Mouse (Mus musculus) thymus, adult 2 months (tissue): Measurements from ENCODE around the gene Man2b2. TPM values are rescaled to one million over a fixed set of nuclear protein-coding genes. Genes with fewer than 3 reads are reported as not detected.

Experiments used
- DNase-seq: peaks from one replicate; pipeline ENCODE4 v3.0.0; 2021
- H3K27ac ChIP-seq: fragments of 200-500 bp; 2 replicates; pipeline ENCODE4 v1.5.1; 2012; ENCODE audit warnings: low read length, control low read depth; ENCODE audit not compliant: control insufficient read depth, insufficient read depth
- H3K27me3 ChIP-seq: fragments of 200-500 bp; 2 replicates; pipeline ENCODE4 v1.6.1; 2012; ENCODE audit warnings: mild to moderate bottlenecking, low read length, moderate library complexity, mixed read lengths; ENCODE audit not compliant: control insufficient read depth, insufficient read depth
- H3K36me3 ChIP-seq: fragments of 200-500 bp; 2 replicates; pipeline ENCODE4 v1.6.1; 2012; ENCODE audit warnings: mild to moderate bottlenecking, low read length, moderate library complexity; ENCODE audit not compliant: control insufficient read depth, insufficient read depth
- H3K4me1 ChIP-seq: fragments of 200-500 bp; replicated peaks from 2 replicates; pipeline ENCODE4 v1.6.1; 2012; ENCODE audit warnings: low read length; ENCODE audit not compliant: control insufficient read depth, insufficient read depth
- H3K4me3 ChIP-seq: fragments of 200-500 bp; 2 replicates; pipeline ENCODE4 v1.5.1; 2012; ENCODE audit warnings: mild to moderate bottlenecking, low read length, control low read depth, moderate library complexity; ENCODE audit not compliant: control insufficient read depth, insufficient read depth
- CTCF ChIP-seq: fragments of 200-500 bp; IDR thresholded peaks from 2 replicates; pipeline ENCODE4 v1.5.1; 2012; ENCODE audit warnings: mild to moderate bottlenecking, control low read depth, low read length, moderate library complexity, borderline replicate concordance; ENCODE audit not compliant: control insufficient read depth, poor library complexity, insufficient read depth; ENCODE audit errors: extremely low read depth
- POLR2A ChIP-seq: fragments of 200-500 bp; IDR thresholded peaks from 2 replicates; pipeline ENCODE4 v1.6.1; 2012; ENCODE audit warnings: mild to moderate bottlenecking, low read length, control low read depth, moderate library complexity; ENCODE audit not compliant: control insufficient read depth, poor library complexity, insufficient read depth; ENCODE audit errors: extremely low read depth
- WGBS: fragments of 180-500 bp; shearing (Covaris S2); methylation state at CpG from one replicate; pipeline ENCODE4 v1.1.7; 2018; 5-methylcytosine and 5-hydroxymethylcytosine counted together
- polyA plus RNA-seq: library from polyadenylated mRNA; depleted of rRNA; stranded (reverse); fragments of >200 nt; gene quantifications from 2 replicates; pipeline ENCODE4 v1.2.3, GENCODE M21; 2012; rRNA removed

Man2b2 gene
- polyA plus RNA-seq = 76.3 and 78.1 TPM in 2 replicates

DNA sequence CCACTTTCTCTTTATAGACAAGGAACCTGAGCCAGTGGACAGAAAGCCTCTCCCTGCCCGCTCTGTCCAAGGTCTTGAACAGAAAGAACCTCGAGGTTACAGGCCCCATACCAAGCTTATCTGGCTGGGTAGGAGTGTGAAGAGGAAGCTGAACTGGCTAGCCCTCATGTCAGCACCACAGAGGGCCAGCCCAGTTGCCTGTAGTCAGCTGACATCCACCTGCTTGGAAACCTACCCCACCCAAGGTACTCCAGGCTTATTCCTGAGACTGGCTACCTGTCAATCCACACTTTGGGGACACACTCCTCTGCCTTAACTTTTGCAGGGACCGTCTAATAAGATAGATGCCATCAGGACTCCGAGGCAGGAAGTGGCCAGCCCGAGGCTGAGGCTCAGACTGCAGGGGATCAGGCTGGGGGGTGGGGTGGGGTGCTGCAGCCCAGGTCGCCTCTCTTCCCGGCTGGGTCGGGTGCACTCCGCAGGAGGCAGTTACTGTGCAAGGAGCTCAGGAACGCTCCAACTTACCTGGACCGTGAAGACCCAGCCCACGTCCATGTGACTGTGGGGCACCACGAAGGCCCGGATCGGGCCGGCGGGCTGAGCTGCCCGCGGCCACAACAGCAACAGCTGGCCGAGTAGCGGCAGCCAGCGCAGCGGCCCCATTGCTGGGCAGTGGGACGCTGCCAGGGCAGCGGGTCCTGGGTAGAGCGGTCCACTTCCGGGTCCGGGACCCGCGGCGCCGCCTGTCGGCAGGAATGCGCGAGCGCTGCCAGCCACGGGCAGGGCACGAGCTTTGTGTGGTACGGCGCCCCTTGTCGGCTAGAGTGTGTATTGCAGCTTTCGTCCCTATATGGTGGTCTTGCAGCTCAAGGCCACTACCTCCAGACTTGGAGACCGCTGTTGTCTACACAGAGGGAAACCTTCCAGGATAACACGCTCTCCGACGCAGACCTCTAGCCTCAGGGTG lies at the start of gene Man2b2:
TSS of gene Man2b2 (minus strand) at position 741 of the 967 bp plus-strand sequence.
- no peaks in the 10 kb centered on the region for H3K36me3 ChIP-seq
- TF ChIP-seq CTCF (peak; percentile 99), POLR2A (0 out of 2 replicates have a peak, but pooled peaks have one; percentile 21)
- H3K27me3 ChIP-seq = no peaks in the 10 kb centered on the region
- 2% methylated on average over 46 of the region's 46 CpGs for WGBS
- DNase-seq = peak; percentile 89
- H3K4me3 ChIP-seq = peak within 1 kb of the TSS; percentile 83
- H3K4me1 ChIP-seq = peaks cover 14% of the 10 kb centered on the region
- no peak within 1 kb of the TSS for H3K27ac ChIP-seq

DNA sequence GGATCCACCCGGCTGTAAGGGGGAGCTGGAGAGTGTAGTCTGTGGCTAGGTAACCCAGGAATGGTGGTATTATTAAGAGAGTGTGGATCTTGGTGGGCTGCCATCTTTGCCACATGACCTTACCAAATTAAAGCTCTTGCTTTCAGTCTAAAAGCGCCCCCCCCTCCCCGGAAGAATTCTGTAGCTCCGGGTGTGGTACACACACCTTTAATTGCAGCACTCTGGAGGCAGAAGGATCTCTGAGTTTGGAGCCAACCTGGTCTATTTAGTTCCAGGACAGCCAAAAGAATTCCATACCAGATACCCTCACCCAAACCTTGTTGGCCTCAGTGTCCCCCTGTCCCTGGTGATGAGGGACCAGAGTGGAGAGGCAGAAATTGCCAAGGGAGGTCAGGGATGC lies 48.3 kb upstream of the Man2b2 start:
- no peak for DNase-seq
- no peak overlapping the region for H3K4me3 ChIP-seq
- H3K4me1 ChIP-seq = no peaks in the 10 kb centered on the region
- H3K27ac ChIP-seq = no peak overlapping the region
- no peaks in the 10 kb centered on the region for H3K27me3 ChIP-seq
- no peak for TF ChIP-seq POLR2A
- TF ChIP-seq CTCF = no peak
- WGBS = 87% methylated on average over 4 of the region's 4 CpGs
- H3K36me3 ChIP-seq = no peaks in the 10 kb centered on the region

DNA sequence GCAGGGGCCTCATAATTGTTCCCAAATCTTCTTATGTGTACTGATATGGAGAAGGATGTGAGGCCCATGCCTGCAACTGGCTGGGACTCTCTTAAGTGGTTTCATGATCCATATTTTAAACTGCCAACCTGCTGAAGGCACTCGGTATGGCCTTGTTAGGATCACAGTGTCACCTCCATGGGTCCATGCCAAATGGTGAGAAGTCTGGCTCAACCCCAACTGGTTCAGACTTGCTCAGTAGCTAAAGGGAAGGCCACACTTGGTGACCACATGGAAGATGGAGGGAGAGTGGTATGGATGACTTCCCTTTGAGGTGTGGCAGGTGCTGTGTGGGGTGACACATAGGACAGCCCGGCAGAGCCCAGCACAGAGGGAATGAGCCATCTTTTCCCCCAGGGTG lies 47.2 kb upstream of the Man2b2 start:
- DNase-seq = no peak
- no peak overlapping the region for H3K4me3 ChIP-seq
- H3K27ac ChIP-seq = no peak overlapping the region
- no peaks in the 10 kb centered on the region for H3K4me1 ChIP-seq
- WGBS = 85% methylated on average over 2 of the region's 2 CpGs
- no peaks in the 10 kb centered on the region for H3K27me3 ChIP-seq
- TF ChIP-seq POLR2A (no peak), CTCF (no peak)
- H3K36me3 ChIP-seq = no peaks in the 10 kb centered on the region

DNA sequence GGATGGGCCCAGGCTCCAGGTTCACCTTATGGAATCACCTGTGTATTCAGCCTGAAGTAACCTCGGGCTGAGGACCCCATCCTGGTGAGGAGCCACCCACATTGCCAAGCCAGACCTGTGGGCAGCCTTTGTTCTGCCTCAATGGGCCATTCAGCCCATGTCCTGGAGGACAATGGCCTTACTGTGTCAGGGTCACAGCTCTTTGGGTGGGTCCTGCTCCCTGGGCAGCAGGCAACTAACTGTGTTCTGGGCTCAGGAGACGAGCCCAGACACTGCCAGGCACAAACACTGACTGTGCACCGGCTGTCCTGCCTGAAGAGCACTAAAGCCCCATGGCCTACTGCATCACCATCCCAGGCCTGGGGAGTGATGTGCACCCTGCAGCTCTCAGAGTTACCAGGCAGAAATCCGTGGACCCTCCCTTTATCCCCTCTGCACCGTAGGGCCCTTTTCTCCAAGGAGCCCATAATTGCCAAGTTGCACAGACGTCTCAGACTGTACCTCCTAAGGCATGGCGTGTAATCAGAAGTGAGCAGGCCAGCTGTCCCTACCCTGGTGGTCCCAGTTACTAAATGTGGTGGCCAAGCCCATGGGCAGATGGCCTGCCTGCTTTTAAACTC lies 46.4 kb upstream of the Man2b2 start:
- Histone ChIP-seq H3K27me3 (no peaks in the 10 kb centered on the region), H3K36me3 (no peaks in the 10 kb centered on the region), H3K27ac (no peak overlapping the region), H3K4me3 (no peak overlapping the region), H3K4me1 (no peaks in the 10 kb centered on the region)
- TF ChIP-seq CTCF (no peak), POLR2A (no peak)
- WGBS = 84% methylated on average over 7 of the region's 7 CpGs
- DNase-seq = no peak

DNA sequence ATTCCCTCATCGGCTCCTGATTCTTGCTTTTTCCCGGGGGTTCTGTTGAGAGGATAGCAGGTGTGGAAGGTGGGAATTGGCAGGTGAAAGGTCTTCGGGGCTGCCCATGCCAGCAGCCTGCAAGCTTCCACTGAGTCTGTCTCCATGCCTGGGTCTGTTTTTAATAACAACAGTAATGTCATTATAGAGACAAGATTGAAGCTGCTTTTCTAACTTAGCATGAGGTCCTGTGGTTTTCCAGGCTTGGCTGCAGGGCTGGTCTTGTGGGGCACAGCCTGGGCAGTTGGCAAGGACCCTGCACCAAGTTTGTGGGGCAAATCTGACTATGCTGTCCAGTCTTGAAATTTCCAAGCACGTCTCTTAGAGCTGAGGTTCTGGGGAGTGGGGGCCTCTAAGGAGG lies 45.5 kb upstream of the Man2b2 start:
- H3K27ac ChIP-seq = no peak overlapping the region
- no peaks in the 10 kb centered on the region for H3K36me3 ChIP-seq
- no peak for TF ChIP-seq CTCF
- TF ChIP-seq POLR2A = no peak
- DNase-seq = no peak
- no peaks in the 10 kb centered on the region for H3K27me3 ChIP-seq
- no peak overlapping the region for H3K4me3 ChIP-seq
- no peaks in the 10 kb centered on the region for H3K4me1 ChIP-seq
- WGBS = 76% methylated on average over 4 of the region's 4 CpGs

DNA sequence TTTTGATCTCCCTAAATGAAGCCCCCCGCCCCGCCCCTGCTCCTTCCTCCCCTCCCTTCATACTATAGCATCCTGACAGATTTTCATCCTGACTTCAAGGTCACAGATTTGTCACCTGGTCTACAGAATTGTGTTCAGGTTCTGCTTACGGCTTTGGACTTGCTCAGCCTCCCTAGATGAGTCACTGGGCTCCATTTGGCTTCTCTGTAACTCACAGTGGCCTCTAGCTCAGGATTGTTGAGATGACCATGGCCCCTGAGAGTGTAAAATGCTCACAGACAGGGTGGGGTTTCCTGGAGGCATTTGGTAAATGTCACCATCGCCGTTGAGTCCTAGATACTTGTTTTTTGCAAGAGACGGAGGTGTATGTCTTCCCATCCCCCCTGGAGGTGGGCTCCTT lies 40.5 kb upstream of the Man2b2 start:
- Histone ChIP-seq H3K4me3 (no peak overlapping the region), H3K36me3 (no peaks in the 10 kb centered on the region), H3K4me1 (no peaks in the 10 kb centered on the region), H3K27ac (no peak overlapping the region), H3K27me3 (peaks cover 16% of the 10 kb centered on the region)
- no peak for DNase-seq
- WGBS = 86% methylated on average over 6 of the region's 6 CpGs
- no peak for TF ChIP-seq POLR2A
- TF ChIP-seq CTCF = no peak
